Mouse (Mus musculus) layer of hippocampus, adult 2 months (tissue): Measurements from ENCODE around the gene Cntn1. TPM values are rescaled to one million over a fixed set of nuclear protein-coding genes. Genes with fewer than 3 reads are reported as not detected.

Experiments used
- DNase-seq, 2 experiments: peaks; one replicate each; pipeline ENCODE4 v3.0.0; 2022; ENCODE audit warnings: low spot score in 2 of 2
- H3K27ac ChIP-seq: fragments of 200-600 bp; 2 replicates; pipeline ENCODE4 v1.8.1; 2022
- H3K4me3 ChIP-seq: fragments of 200-600 bp; 2 replicates; pipeline ENCODE4 v1.8.1; 2022; ENCODE audit warnings: mild to moderate bottlenecking
- CTCF ChIP-seq: fragments of 200-600 bp; conservative IDR thresholded peaks from 2 replicates; pipeline ENCODE4 v1.8.1; 2022; ENCODE audit warnings: antibody characterized with exemption, mild to moderate bottlenecking, moderate library complexity
- long read RNA-seq, 2 experiments: library from polyadenylated mRNA; stranded (forward); transcript quantifications; one replicate each; pipeline ENCODE4 v2.0.0; 2021; ENCODE audit warnings: borderline mapping rate in 2 of 2
- total RNA-seq, 2 experiments: library from RNA; stranded (reverse); gene quantifications; 2 replicates each; pipeline ENCODE4 v1.2.3; 2021

Gene Cntn1
- total RNA-seq: 100 to 1,000 TPM; 304 to 316 TPM
- long read RNA-seq, experiment 1, full-length matches to known transcripts: 83 of 120 reads
- long read RNA-seq, experiment 1, partial matches to known transcripts: 25 of 120 reads
- long read RNA-seq, experiment 1, other reads (novel, unspliced or antisense): 12 of 120 reads
- long read RNA-seq, experiment 2, full-length matches to known transcripts: 163 of 221 reads
- long read RNA-seq, experiment 2, partial matches to known transcripts: 44 of 221 reads
- long read RNA-seq, experiment 2, other reads (novel, unspliced or antisense): 14 of 221 reads

DNA sequence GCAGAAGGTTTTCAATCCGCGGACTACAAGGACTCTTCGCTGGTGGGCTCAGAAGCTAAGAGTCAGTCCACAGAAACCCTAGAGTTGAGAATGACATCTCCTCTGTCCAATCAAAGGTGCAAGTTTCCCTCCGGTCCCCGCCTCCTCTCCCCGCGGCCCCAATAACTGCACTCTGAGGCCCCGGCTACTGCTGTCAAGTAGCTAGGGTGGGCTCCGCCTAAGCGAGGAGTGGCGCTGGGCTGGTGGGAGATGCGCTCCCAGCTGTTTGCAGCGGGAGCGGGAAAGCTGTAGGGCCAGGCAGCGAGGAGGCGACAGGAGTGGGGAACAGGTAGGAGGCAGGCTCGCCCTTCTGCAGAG, at the start of gene Cntn1:
TSS of gene Cntn1 (plus strand) at position 170 of the 357 bp plus-strand sequence.
- Histone ChIP-seq H3K27ac (peak within 1 kb of the TSS; percentile 98), H3K4me3 (peak within 1 kb of the TSS; percentile 79)
- no peak; the same call in 1 of the 2 replicates for TF ChIP-seq CTCF
- peak; percentile 89 to 90 for DNase-seq

- TF ChIP-seq CTCF: no peak
- DNase-seq: no peak
- no peak overlapping the region for H3K4me3 ChIP-seq
- H3K27ac ChIP-seq: no peak overlapping the region
Observed at GRCm38 (mm10) chr15:92001431-92001830, 49.5 kb upstream of the Cntn1 start.

- Histone ChIP-seq H3K4me3 (no peak overlapping the region), H3K27ac (no peak overlapping the region)
- no peak for DNase-seq
- TF ChIP-seq CTCF: no peak
Observed at GRCm38 (mm10) chr15:92012165-92013083, 38.5 kb upstream of the Cntn1 start.

- no peak for TF ChIP-seq CTCF
- DNase-seq: no peak
- H3K4me3 ChIP-seq: no peak overlapping the region
- no peak overlapping the region for H3K27ac ChIP-seq
Observed at GRCm38 (mm10) chr15:92034111-92034510, 16.9 kb upstream of the Cntn1 start.

DNA sequence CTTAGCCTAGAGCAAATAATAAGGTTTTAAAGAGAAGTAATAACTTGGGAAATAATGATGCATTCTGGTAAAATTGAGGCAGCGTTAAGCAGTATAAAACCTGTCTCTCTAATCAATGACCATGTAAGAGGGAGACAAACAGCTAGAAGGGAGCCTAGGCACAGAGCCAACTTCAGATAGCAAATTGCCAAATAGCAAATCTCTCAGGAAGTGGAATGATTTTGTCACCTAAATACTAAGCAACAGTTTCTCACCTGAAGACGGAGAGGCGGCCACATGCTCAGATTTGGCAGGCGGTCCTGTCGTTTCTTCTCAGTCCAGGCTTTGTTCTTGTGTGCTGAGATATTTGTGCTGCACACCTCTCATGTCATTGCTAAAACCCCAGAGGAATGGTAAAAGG, 8.4 kb upstream of the Cntn1 start:
- Histone ChIP-seq H3K4me3 (no peak overlapping the region), H3K27ac (no peak overlapping the region)
- no peak for DNase-seq
- no peak for TF ChIP-seq CTCF

- TF ChIP-seq CTCF: no peak
- Histone ChIP-seq H3K27ac (no peak overlapping the region), H3K4me3 (no peak overlapping the region)
- no peak for DNase-seq
Observed at GRCm38 (mm10) chr15:92046042-92046441, 4.9 kb upstream of the Cntn1 start.

DNA sequence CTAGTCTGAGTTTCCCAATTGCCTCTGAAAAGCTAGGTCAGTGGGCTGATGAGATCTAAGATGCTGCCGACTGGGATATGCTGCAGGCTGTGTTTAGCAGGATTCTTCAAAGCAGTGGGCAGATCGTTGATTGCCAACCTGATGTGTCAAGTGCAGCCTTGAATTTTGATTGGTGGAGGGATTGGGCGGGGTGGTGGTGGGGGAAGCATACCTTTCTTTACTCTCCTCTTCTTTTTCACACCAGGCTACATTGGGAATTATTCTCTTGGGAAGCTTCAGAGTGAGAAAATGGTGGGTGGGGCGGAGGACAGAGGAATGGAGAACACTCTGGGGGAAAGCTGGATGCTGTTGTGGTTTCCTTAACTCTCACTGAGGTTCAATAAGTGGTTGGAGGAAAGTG, 2.9 kb upstream of the Cntn1 start:
- no peak for TF ChIP-seq CTCF

DNA sequence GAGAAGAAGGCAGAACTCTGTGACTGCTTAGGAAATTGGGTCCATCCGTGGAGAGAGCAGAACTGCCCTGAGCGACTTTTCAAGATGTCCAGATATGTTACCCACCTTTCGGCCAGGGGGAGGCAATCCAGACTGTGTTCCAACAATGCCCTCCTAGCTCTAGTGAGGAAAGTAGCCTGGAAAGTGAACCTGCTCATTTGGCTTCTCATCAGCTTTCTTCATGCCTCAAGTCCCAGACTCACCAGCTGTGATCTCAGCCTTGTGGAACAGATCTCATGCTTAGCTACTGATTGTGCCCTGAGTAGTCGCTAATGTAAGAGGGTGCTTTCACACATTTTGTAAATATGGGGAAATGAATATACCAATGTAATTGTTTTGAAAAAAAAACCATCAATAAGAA, 2.4 kb upstream of the Cntn1 start:
- DNase-seq: no peak
- Histone ChIP-seq H3K4me3 (no peak overlapping the region), H3K27ac (no peak overlapping the region)
- TF ChIP-seq CTCF: no peak

More for the DNA sequence above, 2.9 kb upstream of the Cntn1 start:
- no peak overlapping the region for H3K27ac ChIP-seq
- no peak for DNase-seq
- H3K4me3 ChIP-seq: no peak overlapping the region

DNA sequence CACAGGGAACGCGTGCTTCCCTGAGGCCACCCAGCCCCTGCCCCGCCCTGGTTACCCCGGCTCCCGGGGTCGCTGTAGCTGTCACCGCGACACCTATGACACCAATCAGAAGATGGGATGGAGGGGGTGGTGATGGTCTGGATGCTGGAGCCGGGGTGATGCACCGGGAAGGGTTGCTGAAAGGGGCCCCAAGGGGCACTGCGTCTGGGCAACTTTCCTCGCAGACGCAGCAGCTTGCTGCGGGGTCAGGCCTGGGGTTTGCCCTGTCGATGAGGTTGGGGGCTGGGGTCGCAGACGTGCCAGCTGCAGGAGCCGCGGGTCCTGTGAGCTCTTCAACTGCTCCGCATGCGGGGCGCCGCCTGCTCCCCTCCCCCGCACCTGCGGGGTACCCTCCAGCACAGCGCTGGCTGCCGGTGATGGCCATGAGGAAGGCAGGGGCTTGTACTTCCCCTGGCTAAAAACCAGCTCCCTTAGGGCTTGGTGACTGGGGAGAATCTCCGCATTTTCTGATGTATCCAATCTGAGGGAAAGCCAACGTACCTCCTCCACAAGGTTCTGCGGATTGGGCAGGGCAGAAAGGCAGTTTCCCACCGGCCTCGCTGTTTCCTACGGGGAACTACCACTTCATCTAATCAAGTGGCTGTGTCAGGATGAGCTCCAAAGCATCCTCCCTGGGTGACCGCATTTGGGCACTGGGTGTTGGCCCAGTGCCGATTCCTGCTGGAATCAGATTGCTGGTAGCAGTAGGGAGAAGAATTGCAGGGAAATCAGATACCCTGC, 578 bp downstream of the Cntn1 start:
- TF ChIP-seq CTCF: no peak
- Histone ChIP-seq H3K27ac (peak overlapping the region; percentile 98), H3K4me3 (peak overlapping the region; percentile 79)
- DNase-seq: peak; percentile 33 to 56

- Histone ChIP-seq H3K27ac (peak overlapping the region; percentile 98), H3K4me3 (peak overlapping the region; percentile 79)
- TF ChIP-seq CTCF: no peak
- peak in 1 of 2 experiments; percentile 38 for DNase-seq
Observed at GRCm38 (mm10) chr15:92052133-92052463, 1.1 kb downstream of the Cntn1 start.

DNA sequence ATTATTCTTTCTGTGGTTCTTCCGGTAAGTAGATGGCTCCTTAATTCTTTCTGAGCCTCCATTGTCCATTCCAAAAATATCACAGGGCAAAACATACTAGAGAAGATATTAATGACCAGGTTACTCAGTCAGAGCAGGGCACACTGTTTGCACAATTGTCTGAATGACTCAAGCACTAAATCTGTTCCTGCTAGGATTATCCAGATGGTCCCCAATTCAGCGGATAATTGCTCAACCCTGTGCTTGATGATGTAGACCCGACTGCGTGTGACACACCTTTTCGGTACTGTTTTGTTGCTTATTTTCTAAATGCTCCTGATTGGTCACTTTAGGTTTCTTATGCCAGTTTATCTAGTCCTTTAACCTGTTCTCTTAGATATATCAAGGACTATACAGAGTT, 6.6 kb downstream of the Cntn1 start:
- Histone ChIP-seq H3K4me3 (no peak overlapping the region), H3K27ac (no peak overlapping the region)
- DNase-seq: peak in 1 of 2 experiments; percentile 27
- TF ChIP-seq CTCF: no peak

GRCm38 (mm10) chr15:92060986-92061385, 10.0 kb downstream of the Cntn1 start:
- DNase-seq: peak in 1 of 2 experiments; percentile 35
- TF ChIP-seq CTCF: no peak
- Histone ChIP-seq H3K4me3 (no peak overlapping the region), H3K27ac (peak overlapping the region; percentile 72)

DNA sequence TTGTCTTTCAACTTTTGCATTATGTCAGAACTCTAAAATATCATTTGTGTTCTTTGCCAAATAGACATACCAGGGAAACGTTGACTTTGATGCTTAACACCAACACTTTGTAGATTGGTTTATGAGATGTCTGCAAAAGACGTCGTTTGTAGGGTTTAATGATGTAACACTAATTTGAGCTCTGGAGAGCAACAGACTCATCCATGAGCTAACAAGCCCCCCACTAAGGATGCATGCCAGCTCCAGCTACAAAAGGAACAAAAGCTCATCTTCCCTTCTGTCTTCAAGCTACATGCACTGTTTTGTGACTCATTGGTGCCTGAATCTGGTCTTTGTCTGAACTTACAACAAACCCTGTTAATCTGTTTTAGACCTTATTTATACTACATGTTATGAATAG, 28.5 kb downstream of the Cntn1 start:
- Histone ChIP-seq H3K27ac (no peak overlapping the region), H3K4me3 (no peak overlapping the region)
- no peak for TF ChIP-seq CTCF
- DNase-seq: no peak
